Mouse (Mus musculus): ENCODE measurements around the gene Gstt3.

DNA sequence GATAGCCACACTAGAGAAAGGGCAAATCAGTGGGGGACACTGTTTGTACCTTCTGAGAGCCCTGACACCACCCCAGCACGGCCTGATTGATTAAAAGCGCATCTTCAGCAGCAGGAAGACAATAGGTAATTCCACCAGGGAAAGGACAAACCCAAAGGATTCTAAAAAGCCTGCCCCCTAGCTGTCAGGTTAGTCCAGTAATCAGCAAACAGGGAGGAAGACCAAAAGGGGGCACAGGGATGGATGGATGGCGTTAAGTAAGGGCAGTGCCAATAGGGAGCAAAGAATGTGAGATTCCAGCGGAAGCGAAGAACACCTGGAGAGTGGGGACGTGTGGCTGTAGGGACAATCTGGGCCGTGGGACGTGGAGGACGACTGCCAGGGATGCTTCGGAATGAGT lies 37.4 kb upstream of the Gstt3 start:
- TF ChIP-seq CTCF (IDR thresholded peaks at IDR 0.05; ENCODE audit: insufficient read depth, low read depth, low read length) (no peak), POLR2A (IDR thresholded peaks at IDR 0.05; ENCODE audit: insufficient read depth, low read depth, low read length) (no peak)

All from olfactory bulb, adult 2 months (tissue).